ENCODE assay signal across 11 mouse cellular contexts in the genomic region with DNA sequence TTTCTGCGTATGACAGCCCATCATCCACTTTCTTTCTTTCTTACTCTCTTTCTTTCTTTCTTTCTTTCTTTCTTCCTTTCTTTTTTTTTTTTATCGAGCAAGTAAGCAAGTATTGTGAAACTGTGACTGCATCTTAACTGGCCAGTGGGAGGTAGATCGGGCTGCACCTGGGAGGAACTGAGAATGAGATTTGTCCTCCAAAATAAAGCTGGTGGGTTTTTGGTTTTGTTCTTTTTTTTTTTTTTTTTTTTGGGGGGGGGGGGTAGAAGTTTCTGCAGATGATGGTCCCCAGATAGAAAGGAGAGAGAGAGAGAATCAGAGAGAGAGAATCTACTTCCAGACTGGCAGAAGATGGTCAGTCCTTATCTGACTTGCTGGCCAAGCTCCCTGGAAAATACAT. TPM values are rescaled to one million over a fixed set of nuclear protein-coding genes. Genes with fewer than 3 reads are reported as not detected.
A peak's percentile ranks its signal among the peaks of the same experiment; 100 is the strongest.
DNase-seq lines count a peak whose midpoint lies in the region; ATAC-seq lines count a peak whose summit lies in the region.
"Had no signal": no experiment of that assay in that cellular context is flagged by ENCODE, and none has a peak within 500 bp of the region (broad histone marks: within the 10 kb centered on the region; RNA-seq: fewer than 3 reads in every experiment).

No protein-coding gene starts in this region.

- WGBS in heart, embryonic 16.5 days, result 81% methylated on average over 3 of the region's 3 CpGs
- 76% methylated on average over 3 of the region's 3 CpGs for WGBS in embryonic facial prominence, embryonic 14.5 days
- WGBS in liver, embryonic 15.5 days (ENCODE audit: insufficient replicate concordance), result 58% methylated on average over 3 of the region's 3 CpGs

- no peak overlapping the region for H3K4me3 ChIP-seq in heart, embryonic 16.5 days (ENCODE audit: low read length)
- no peak overlapping the region for H3K4me3 ChIP-seq in embryonic facial prominence, embryonic 14.5 days (ENCODE audit: low read depth, low read length)
- H3K4me3 ChIP-seq in liver, embryonic 15.5 days (replicated peaks), result peak overlapping the region; percentile 77; the same call in 1 of the 2 replicates

- no peak overlapping the region; the same call in 1 of the 2 replicates for H3K27ac ChIP-seq in heart, embryonic 16.5 days (ENCODE audit: low read length)
- peak overlapping the region; percentile 97 for H3K27ac ChIP-seq in embryonic facial prominence, embryonic 14.5 days (replicated peaks; ENCODE audit: low read depth, low read length)
- H3K27ac ChIP-seq in liver, embryonic 15.5 days (replicated peaks), result no peak overlapping the region

- H3K36me3 ChIP-seq in heart, embryonic 16.5 days (ENCODE audit: control insufficient read depth, insufficient read depth), result peaks cover 13% of the 10 kb centered on the region
- peaks cover 22% of the 10 kb centered on the region for H3K36me3 ChIP-seq in embryonic facial prominence, embryonic 14.5 days (ENCODE audit: control insufficient read depth, insufficient read depth, low read length)
- peaks cover 16% of the 10 kb centered on the region for H3K36me3 ChIP-seq in liver, embryonic 15.5 days (replicated peaks)

- no peak for ATAC-seq in heart, embryonic 16.5 days (replicated peaks; ENCODE audit: extremely low read depth, insufficient read depth, low FRiP score)
- no peak for ATAC-seq in embryonic facial prominence, embryonic 14.5 days (ENCODE audit: low read depth)
- ATAC-seq in liver, embryonic 15.5 days (ENCODE audit: insufficient read depth), result no peak
- ATAC-seq in cerebellum, adult (ENCODE audit: insufficient number of reproducible peaks, low FRiP score, low TSS enrichment), result no peak

- H3K9ac ChIP-seq in heart, embryonic 16.5 days (ENCODE audit: low read length), result peak overlapping the region; percentile 74; the same call in 1 of the 2 replicates
- H3K9ac ChIP-seq in embryonic facial prominence, embryonic 14.5 days (ENCODE audit: low read depth, low read length), result no peak overlapping the region
- no peak overlapping the region for H3K9ac ChIP-seq in liver, embryonic 15.5 days

- no peaks in the 10 kb centered on the region for H3K27me3 ChIP-seq in heart, embryonic 16.5 days (ENCODE audit: control insufficient read depth, insufficient read depth, low read length)
- H3K27me3 ChIP-seq in embryonic facial prominence, embryonic 14.5 days (replicated peaks; ENCODE audit: control insufficient read depth, insufficient read depth, low read length), result no peaks in the 10 kb centered on the region
- H3K27me3 ChIP-seq in liver, embryonic 15.5 days, result no peaks in the 10 kb centered on the region

- no peaks in the 10 kb centered on the region for H3K9me3 ChIP-seq in heart, embryonic 16.5 days (replicated peaks; ENCODE audit: control insufficient read depth, low read length)
- no peaks in the 10 kb centered on the region for H3K9me3 ChIP-seq in embryonic facial prominence, embryonic 14.5 days (ENCODE audit: control insufficient read depth, low read length)
- no peaks in the 10 kb centered on the region for H3K9me3 ChIP-seq in liver, embryonic 15.5 days (replicated peaks)

- peaks cover 24% of the 10 kb centered on the region for H3K4me1 ChIP-seq in heart, embryonic 16.5 days (ENCODE audit: control insufficient read depth, insufficient read depth, low read length)
- H3K4me1 ChIP-seq in embryonic facial prominence, embryonic 14.5 days (ENCODE audit: control insufficient read depth, insufficient read depth, low read length), result peaks cover 18% of the 10 kb centered on the region
- peaks cover 41% of the 10 kb centered on the region for H3K4me1 ChIP-seq in liver, embryonic 15.5 days (replicated peaks)

- no peak for DNase-seq in heart, adult 11 months
- DNase-seq in A20 (ENCODE audit: low read depth, low spot score), result peak; percentile 81
- no peak for DNase-seq in embryonic facial prominence, embryonic 14.5 days (ENCODE audit: low spot score)
- no peak for DNase-seq in yolk sac, embryonic 10.5 days (ENCODE audit: low spot score)
- DNase-seq in kidney, postnatal 4 days, result no peak
- DNase-seq: adrenal gland, postnatal 25 days; kidney, adult 11 months; lung, postnatal 36 days had no signal

- peak overlapping the region; percentile 82 for H3K4me2 ChIP-seq in heart, embryonic 16.5 days (ENCODE audit: low read depth, low read length)
- peak overlapping the region; percentile 62 for H3K4me2 ChIP-seq in embryonic facial prominence, embryonic 14.5 days (ENCODE audit: low read depth, low read length)
- peak overlapping the region; percentile 89 for H3K4me2 ChIP-seq in liver, embryonic 15.5 days

RNA-seq across cellular contexts. Expression of a gene that starts 1.5 kb away (rescaled TPM):
- polyA plus RNA-seq in heart, embryonic 16.5 days (2015; fragmentation: Nextera tagmentation; extraction: Ambion mirVana), result 1.7 and 1.9 TPM in 2 replicates
- polyA plus RNA-seq in embryonic facial prominence, embryonic 14.5 days (2014; fragmentation: Nextera tagmentation; extraction: Ambion mirVana), result 1.1 and 1.6 TPM in 2 replicates
- 0.53 and 0.59 TPM in 2 replicates for polyA plus RNA-seq in liver, embryonic 15.5 days (2015; fragmentation: Nextera tagmentation; extraction: Ambion mirVana)

RNA-seq across cellular contexts. Expression of a gene that starts 1.8 kb away (rescaled TPM):
- polyA plus RNA-seq in heart, embryonic 16.5 days (2015; fragmentation: Nextera tagmentation; extraction: Ambion mirVana), result 415 and 417 TPM in 2 replicates
- 497 and 498 TPM in 2 replicates for polyA plus RNA-seq in embryonic facial prominence, embryonic 14.5 days (2014; fragmentation: Nextera tagmentation; extraction: Ambion mirVana)
- polyA plus RNA-seq in liver, embryonic 15.5 days (2015; fragmentation: Nextera tagmentation; extraction: Ambion mirVana), result 273 and 302 TPM in 2 replicates

RNA-seq across cellular contexts. Expression of a gene that starts 56.6 kb away (rescaled TPM):
- not detected in 2 replicates for polyA plus RNA-seq in heart, embryonic 16.5 days (2015; fragmentation: Nextera tagmentation; extraction: Ambion mirVana)
- polyA plus RNA-seq in embryonic facial prominence, embryonic 14.5 days (2014; fragmentation: Nextera tagmentation; extraction: Ambion mirVana), result not detected in 2 replicates
- not detected in 2 replicates for polyA plus RNA-seq in liver, embryonic 15.5 days (2015; fragmentation: Nextera tagmentation; extraction: Ambion mirVana)
